Mouse (Mus musculus): Measurements from ENCODE around the gene Cryba4.

Gene Cryba4

DNA sequence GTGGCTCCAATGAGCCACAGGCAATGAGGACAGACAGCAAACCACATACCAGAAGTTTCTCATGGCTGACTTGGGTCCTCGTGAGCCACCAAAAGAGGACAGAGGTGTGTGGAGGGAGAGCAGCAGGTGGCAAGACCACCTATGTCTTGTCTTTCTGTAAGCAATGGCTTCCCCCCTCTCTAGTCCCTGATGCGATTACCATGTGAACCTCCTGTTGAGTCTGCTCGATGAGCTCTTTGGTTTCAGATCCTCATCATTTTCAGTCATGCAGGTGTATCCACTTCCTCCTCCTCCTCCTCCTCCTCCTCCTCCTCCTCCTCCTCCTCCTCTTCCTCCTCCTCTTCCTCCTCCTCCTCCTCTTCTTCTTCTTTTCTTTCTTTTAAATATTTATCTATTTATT lies 8.5 kb upstream of the Cryba4 start:
- Histone ChIP-seq H3K27me3 (ENCODE audit: control insufficient read depth, insufficient read depth, low read length, poor library complexity, severe bottlenecking) (no peaks in the 10 kb centered on the region), H3K36me3 (ENCODE audit: control insufficient read depth, insufficient read depth, low read length, poor library complexity, severe bottlenecking) (no peaks in the 10 kb centered on the region)
- peak; percentile 71 for DNase-seq (ENCODE audit: low read depth, low spot score)

DNA sequence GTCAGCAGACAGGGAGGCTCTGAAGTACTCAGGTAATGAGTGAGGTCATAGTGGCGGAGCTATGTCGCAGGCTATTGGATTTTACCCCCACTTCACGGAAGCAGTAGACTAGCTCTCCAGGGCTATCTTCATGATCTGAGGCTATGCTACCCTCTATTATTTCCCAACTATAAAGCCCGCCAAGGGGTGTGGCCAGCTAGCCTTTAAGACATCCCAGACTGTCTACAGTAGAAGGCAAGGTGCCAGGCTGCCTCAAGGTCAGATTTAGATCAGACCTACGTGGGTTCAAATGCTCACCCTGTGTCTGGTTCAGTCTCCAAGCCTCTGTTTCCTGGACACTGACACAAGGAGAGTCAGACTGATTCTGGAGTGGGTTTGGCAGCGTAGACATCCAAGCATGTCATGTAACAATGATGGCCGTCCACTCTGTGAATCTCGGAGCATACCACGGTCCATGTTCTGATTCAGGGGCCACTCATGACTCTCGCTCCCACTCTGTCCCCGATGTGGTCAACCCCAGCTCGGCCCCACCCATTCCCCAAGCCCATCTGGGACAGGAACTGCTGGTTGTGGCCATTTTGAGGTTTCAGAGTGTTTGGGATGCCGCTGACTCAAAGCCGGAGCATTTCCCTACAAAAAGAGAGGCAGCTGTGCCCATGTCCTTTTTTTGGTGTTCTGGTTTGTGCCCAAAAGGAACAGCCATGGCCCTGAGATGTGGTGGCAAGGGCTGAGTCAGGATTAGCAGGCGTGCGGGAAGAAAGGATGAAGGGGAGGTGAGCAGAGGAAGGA lies 7.7 kb upstream of the Cryba4 start:
- H3K27me3 ChIP-seq (ENCODE audit: control insufficient read depth, insufficient read depth, low read length, poor library complexity, severe bottlenecking) = no peaks in the 10 kb centered on the region
- DNase-seq (ENCODE audit: low read depth, low spot score) = no peak
- H3K36me3 ChIP-seq (ENCODE audit: control insufficient read depth, insufficient read depth, low read length, poor library complexity, severe bottlenecking) = no peaks in the 10 kb centered on the region

DNA sequence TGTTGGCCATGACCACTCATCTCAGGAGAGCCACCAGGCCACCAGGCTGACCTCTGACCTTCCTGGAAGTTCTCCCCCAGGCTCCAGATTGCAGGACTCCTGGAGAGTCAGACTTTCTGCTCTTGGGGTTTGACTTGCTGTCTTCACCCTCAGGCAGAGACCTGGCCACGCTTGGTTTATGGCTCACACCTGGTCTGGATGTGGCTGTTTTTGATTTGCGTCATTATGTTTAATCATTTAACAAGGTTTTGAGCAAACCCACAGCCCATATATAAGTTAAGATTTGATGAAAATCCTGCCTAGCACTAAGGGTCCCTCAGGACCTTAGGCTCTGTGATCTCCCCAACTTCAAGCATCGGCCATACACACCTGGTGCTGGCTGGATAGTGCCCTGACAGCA lies 5.6 kb upstream of the Cryba4 start:
- Histone ChIP-seq H3K27me3 (ENCODE audit: control insufficient read depth, insufficient read depth, low read length, poor library complexity, severe bottlenecking) (no peaks in the 10 kb centered on the region), H3K36me3 (ENCODE audit: control insufficient read depth, insufficient read depth, low read length, poor library complexity, severe bottlenecking) (no peaks in the 10 kb centered on the region)
- DNase-seq (ENCODE audit: low read depth, low spot score) = no peak

DNA sequence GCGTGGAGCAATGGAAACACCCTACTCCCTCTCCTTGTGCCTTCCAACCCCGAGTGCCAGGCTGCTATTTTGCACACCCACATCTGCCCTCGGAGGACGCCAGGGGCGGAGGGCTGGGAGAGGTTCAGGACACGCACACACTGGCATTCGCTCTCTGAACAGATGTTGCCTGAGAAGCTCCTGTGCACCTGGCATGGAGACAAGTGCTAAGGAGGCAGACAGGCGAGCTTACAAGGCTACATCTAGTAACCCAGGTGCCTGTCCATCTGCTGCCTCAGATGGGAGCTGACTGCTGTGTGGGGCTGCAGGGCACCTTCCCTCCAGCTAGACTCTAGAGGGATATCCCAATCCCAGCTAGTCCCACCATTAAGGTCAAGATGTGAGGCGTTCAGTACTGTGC lies 4.1 kb upstream of the Cryba4 start:
- no peaks in the 10 kb centered on the region for H3K27me3 ChIP-seq (ENCODE audit: control insufficient read depth, insufficient read depth, low read length, poor library complexity, severe bottlenecking)
- no peak for DNase-seq (ENCODE audit: low read depth, low spot score)

DNA sequence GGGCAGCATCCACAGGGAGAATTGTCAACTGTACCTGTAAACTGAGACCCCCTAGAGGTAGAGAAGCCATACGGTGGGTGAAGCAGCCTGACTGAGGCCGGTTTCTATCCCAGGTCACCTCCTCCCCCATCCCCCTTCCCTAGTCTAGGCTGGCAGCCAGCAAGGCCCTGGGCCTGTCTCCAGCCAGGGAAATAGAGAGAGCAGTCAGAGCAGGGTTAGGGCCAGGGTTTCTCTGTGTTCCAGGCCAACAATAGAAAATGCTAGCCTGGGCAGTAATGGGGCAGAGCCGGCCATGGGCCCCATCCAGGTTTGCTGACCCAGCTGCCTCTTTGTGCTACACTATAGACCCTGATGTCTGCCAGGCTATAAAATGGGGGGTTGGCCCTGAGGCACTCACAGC lies 3.1 kb upstream of the Cryba4 start, which contains the start of gene Crybb1:
Crybb1 (plus strand) TSS at position 390 of the 400 bp plus-strand sequence.
- H3K27me3 ChIP-seq (ENCODE audit: control insufficient read depth, insufficient read depth, low read length, poor library complexity, severe bottlenecking) = no peaks in the 10 kb centered on the region
- no peak for DNase-seq (ENCODE audit: low read depth, low spot score)
- H3K36me3 ChIP-seq (ENCODE audit: control insufficient read depth, insufficient read depth, low read length, poor library complexity, severe bottlenecking) = no peaks in the 10 kb centered on the region

More for the DNA sequence above, 4.1 kb upstream of the Cryba4 start:
- no peaks in the 10 kb centered on the region for H3K36me3 ChIP-seq (ENCODE audit: control insufficient read depth, insufficient read depth, low read length, poor library complexity, severe bottlenecking)

DNA sequence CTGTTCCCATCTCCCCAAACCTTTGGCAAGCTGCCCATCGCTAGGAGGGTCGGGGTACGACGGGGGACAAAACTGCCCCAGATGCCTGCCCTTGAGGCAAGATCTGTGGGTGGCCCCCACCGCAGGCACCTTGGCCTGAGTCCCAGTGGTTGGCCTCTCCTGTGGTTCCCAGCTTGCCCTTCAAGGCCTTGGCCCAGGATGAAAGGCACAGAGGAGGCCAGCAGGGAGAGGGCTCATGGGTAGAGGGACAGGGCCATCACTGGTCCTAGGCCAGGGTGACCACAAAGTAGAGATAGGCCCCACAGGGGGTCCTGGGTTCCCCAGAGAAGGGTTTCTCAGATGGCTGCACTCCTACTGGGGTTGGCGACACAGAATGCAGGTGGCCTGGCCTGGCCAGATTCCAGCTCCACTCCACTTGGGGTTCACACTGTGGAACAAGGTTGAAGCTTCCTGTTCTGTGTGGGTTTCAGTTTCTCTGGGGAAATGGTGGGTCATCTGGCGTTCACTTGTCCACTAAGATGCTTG lies 2.0 kb upstream of the Cryba4 start:
- Histone ChIP-seq H3K27me3 (ENCODE audit: control insufficient read depth, insufficient read depth, low read length, poor library complexity, severe bottlenecking) (no peaks in the 10 kb centered on the region), H3K36me3 (ENCODE audit: control insufficient read depth, insufficient read depth, low read length, poor library complexity, severe bottlenecking) (no peaks in the 10 kb centered on the region)
- DNase-seq (ENCODE audit: low read depth, low spot score) = peak; percentile 54

DNA sequence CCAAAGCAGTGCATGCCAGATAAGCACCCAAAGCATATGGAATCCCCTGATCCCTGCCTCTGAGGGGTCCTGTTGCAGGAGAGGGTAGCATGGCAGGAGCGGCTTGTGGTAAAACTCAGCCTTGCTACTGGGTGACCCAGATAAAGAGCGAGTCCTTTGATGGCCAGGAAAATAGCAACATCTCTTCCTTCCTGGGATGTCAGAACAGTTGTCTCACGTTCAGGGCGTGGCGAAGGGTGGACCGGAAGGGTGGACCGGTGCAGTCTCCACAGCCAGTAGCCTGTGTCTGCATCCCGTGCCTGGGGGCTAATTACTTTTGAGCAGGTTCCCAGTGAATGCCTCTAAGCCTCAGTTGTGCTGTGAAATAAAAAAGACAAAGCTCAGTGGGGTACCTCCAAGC lies 851 bp upstream of the Cryba4 start:
- Histone ChIP-seq H3K27me3 (ENCODE audit: control insufficient read depth, insufficient read depth, low read length, poor library complexity, severe bottlenecking) (no peaks in the 10 kb centered on the region), H3K36me3 (ENCODE audit: control insufficient read depth, insufficient read depth, low read length, poor library complexity, severe bottlenecking) (no peaks in the 10 kb centered on the region)
- DNase-seq (ENCODE audit: low read depth, low spot score) = no peak

DNA sequence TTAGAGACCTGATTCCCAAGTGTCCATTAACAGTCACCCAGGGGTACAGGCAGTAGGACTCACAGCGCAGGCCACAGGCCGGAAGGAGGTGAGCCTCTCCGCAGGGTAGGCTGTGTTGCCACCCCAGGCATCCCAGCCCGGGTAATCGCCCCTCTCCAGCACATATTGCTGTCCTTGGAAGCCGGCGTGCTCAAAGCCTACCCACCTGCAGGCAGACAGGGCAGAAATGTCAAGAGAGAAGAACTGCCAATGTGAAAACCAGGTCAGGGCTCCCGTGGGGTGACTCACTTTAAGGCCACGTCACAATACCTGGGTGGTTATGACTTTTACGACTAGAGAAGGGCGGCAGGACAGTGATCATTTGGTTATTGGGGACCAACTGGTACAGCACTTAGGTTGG lies 3.2 kb downstream of the Cryba4 start:
- no peak for DNase-seq (ENCODE audit: low read depth, low spot score)
- H3K36me3 ChIP-seq (ENCODE audit: control insufficient read depth, insufficient read depth, low read length, poor library complexity, severe bottlenecking) = no peaks in the 10 kb centered on the region
- H3K27me3 ChIP-seq (ENCODE audit: control insufficient read depth, insufficient read depth, low read length, poor library complexity, severe bottlenecking) = no peaks in the 10 kb centered on the region

DNA sequence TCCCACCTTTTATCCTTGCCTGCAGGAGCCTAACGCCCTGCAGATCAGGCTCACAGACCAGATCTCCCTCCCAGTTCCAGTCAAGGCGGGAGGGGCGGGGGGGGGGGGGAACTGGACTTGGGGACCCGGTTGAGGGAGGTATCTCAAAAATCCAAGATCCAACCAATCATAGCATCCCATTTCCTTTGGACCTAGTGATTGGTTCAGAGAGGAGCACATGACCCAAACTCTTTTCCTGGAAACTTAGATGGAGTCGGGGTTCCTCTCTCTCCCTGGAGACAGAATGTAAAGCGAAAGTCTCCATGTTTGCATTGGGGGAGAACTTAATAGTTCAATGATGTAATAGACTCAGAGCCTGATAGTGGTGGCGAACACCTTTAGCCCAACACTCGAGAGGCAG lies 4.9 kb downstream of the Cryba4 start:
- H3K27me3 ChIP-seq (ENCODE audit: control insufficient read depth, insufficient read depth, low read length, poor library complexity, severe bottlenecking) = no peaks in the 10 kb centered on the region
- H3K36me3 ChIP-seq (ENCODE audit: control insufficient read depth, insufficient read depth, low read length, poor library complexity, severe bottlenecking) = no peaks in the 10 kb centered on the region
- DNase-seq (ENCODE audit: low read depth, low spot score) = no peak

DNA sequence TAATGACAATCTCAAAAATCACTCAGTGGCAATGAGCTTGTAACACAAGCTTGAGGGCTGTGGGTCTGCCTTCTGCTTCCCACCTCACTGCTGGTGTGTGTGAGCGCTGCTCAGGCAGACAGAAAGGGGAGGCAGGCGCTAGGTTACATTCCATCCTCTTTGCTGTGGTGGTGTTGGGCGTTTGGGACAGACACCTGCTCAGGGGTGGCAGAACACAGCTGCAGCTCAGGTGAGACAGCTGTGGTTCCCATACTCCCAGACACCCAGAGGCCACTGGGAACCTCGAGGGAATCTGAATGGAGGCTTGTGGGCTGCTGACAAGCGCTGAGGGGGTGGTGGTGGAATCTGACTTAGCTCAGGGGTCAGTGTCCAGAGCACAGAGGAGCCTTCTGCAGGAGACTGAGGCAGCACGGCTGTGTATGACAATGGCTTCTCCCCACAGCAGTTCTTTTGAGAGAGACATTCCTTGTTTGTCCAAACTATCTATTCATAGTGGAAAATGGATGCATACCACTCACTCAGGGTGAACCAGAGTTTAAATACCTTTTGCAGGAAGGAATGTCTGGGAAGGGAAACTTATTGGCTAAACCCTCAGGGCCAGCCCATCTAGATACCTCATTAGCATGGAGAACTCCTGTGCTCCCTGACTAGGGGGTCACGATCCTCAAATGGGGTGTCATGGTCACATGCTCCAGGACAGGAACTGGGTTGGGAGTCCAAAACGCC lies 7.3 kb downstream of the Cryba4 start:
- no peak for DNase-seq (ENCODE audit: low read depth, low spot score)
- Histone ChIP-seq H3K36me3 (ENCODE audit: control insufficient read depth, insufficient read depth, low read length, poor library complexity, severe bottlenecking) (no peaks in the 10 kb centered on the region), H3K27me3 (ENCODE audit: control insufficient read depth, insufficient read depth, low read length, poor library complexity, severe bottlenecking) (no peaks in the 10 kb centered on the region)

DNA sequence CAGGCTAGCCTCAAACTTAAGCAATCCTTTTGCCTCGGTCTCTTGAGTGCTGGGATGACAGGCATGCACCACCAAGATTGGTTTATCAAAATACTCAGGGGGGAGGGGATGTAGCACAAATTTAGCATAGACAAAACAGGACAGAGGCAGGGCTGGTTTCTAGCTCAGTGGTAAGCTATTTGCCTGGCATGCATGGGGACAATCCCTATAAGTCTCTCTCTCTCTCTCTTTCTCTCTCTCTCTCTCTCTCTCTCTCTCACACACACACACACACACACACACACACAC lies 8.1 kb downstream of the Cryba4 start:
- DNase-seq (ENCODE audit: low read depth, low spot score) = no peak
- Histone ChIP-seq H3K27me3 (ENCODE audit: control insufficient read depth, insufficient read depth, low read length, poor library complexity, severe bottlenecking) (no peaks in the 10 kb centered on the region), H3K36me3 (ENCODE audit: control insufficient read depth, insufficient read depth, low read length, poor library complexity, severe bottlenecking) (no peaks in the 10 kb centered on the region)

DNA sequence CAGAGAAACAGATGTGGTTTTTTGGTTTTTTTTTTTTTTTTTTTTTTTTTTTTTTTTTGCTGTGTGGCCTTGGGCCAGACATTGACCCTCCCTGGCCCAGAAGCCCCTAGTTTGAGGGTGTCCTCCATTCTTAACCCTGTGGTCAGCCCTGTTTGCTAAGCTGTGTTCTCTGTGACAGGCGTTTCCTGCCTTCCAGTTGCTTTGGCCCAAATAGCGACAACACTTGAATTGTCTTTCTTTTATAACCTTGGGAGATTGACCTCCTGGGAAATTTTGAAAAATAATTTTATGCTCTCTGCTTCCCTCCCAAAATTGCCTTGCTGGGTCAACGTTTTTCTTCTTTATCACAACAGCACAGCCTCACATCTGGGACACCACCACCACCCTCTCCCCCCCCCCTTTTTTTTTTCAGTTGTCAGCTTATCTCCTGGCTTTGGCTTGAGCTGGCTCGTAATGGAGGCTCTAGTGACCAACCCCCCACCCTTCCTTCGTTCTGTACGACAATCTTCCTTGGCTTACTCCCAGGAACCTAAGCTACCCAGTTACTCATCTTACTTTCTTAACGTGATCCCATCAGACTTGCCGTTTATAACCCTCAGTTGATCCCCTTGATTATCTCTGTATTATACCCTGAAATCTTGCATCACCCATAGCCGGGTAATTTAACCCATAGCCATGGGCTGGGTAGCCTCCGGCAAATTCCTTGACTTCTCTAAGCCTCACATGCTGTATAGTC lies 8.6 kb downstream of the Cryba4 start:
- DNase-seq (ENCODE audit: low read depth, low spot score) = no peak
- Histone ChIP-seq H3K36me3 (ENCODE audit: control insufficient read depth, insufficient read depth, low read length, poor library complexity, severe bottlenecking) (no peaks in the 10 kb centered on the region), H3K27me3 (ENCODE audit: control insufficient read depth, insufficient read depth, low read length, poor library complexity, severe bottlenecking) (no peaks in the 10 kb centered on the region)

DNA sequence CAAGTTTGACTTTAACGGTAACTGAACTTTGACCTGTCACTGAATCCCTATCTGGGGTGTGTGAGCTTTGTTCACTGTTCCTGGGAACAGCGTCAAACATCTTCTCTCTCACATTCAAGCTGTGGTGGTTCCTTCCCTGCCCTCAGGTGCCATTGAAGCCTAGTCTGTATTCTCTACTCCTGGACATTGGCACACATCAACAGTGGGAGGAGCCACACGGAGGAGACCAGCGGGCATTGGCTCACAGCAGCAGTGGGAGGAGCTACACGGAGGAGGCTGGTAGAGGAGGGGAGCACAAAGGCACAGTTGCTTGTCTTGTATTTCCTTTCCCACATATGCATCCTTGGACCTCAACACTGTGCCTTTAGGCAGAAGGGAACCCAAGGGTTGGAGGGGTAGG lies 9.3 kb downstream of the Cryba4 start:
- Histone ChIP-seq H3K27me3 (ENCODE audit: control insufficient read depth, insufficient read depth, low read length, poor library complexity, severe bottlenecking) (no peaks in the 10 kb centered on the region), H3K36me3 (ENCODE audit: control insufficient read depth, insufficient read depth, low read length, poor library complexity, severe bottlenecking) (no peaks in the 10 kb centered on the region)
- DNase-seq (ENCODE audit: low read depth, low spot score) = no peak

DNA sequence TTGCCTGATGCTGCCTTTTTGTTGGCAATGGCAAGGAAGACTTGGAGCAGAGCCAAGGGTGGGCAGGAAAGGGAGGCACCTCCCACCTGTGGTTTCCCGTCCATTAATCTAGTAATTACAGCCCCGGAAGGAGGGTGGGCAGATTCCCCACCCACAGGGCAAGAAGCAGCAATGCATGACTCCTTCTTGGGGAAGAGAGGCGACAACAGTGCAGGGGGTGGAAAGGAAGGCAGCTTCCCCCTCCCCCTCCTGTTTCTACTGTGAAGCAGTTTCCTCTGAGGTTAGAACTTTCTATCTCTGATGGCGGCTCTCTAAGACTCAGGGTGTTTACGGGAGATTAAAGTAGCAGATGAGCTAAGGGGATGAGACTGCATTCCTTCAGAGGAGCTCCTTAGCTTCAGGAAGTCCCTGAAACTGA lies 9.9 kb downstream of the Cryba4 start:
- no peaks in the 10 kb centered on the region for H3K27me3 ChIP-seq (ENCODE audit: control insufficient read depth, insufficient read depth, low read length, poor library complexity, severe bottlenecking)
- DNase-seq (ENCODE audit: low read depth, low spot score) = peak; percentile 69
- no peaks in the 10 kb centered on the region for H3K36me3 ChIP-seq (ENCODE audit: control insufficient read depth, insufficient read depth, low read length, poor library complexity, severe bottlenecking)

DNA sequence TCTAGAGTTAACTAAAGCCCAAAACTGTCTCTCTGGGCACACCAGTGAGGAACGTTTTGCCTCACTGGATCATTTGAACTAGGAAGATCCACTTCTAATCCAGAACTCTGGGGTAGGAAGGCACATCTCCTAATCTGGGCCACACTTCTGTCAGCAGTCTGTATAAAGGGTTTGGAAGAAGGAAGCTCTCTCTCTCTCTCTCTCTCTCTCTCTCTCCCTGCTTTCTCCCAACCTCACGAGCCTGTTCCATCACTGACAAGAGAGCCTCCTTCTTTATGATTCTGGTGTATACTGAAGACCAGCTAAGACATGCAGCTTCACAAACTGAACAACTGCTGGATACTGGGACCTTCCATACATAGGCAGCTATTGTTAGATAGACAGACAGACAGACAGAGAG lies 10.5 kb downstream of the Cryba4 start:
- H3K36me3 ChIP-seq (ENCODE audit: control insufficient read depth, insufficient read depth, low read length, poor library complexity, severe bottlenecking) = no peaks in the 10 kb centered on the region
- no peak for DNase-seq (ENCODE audit: low read depth, low spot score)

More for the DNA sequence above, 10.5 kb downstream of the Cryba4 start:
- H3K27me3 ChIP-seq (ENCODE audit: control insufficient read depth, insufficient read depth, low read length, poor library complexity, severe bottlenecking) = no peaks in the 10 kb centered on the region
